Mouse (Mus musculus) kidney, postnatal 4 days (tissue): ENCODE results near the gene Nhp2.

Experiments
- DNase-seq, 2 experiments: peaks; one replicate each; pipeline ENCODE4 v3.0.0; 2021; ENCODE audit warnings: mixed read lengths in 2 of 2

Gene Nhp2

GRCm38 (mm10) chr11:51619409-51620060 is at the start of gene Nhp2:
TSS of gene Nhp2 (plus strand) at chr11:51619735.
- peak; percentile 97 to 98 for DNase-seq

GRCm38 (mm10) chr11:51576454-51576853 is 43.1 kb upstream of the Nhp2 start:
- DNase-seq: no peak

- DNase-seq: no peak
Observed at GRCm38 (mm10) chr11:51577587-51577986, 41.9 kb upstream of the Nhp2 start.

- no peak for DNase-seq
Observed at GRCm38 (mm10) chr11:51579024-51579423, 40.5 kb upstream of the Nhp2 start.

- peak; percentile 85 to 90 for DNase-seq
Observed at GRCm38 (mm10) chr11:51582713-51583112, 36.8 kb upstream of the Nhp2 start.

GRCm38 (mm10) chr11:51584057-51584430 is 35.5 kb upstream of the Nhp2 start:
- peak in 1 of 2 experiments; percentile 40 for DNase-seq

- peak; percentile 98 to 99 for DNase-seq
Observed at GRCm38 (mm10) chr11:51584431-51585248, 34.9 kb upstream of the Nhp2 start, which contains the start of gene Phykpl. TSS of gene Phykpl (plus strand) at chr11:51584757.

- peak; percentile 36 to 57 for DNase-seq
Observed at GRCm38 (mm10) chr11:51585608-51586252, 33.8 kb upstream of the Nhp2 start.

GRCm38 (mm10) chr11:51586411-51586810 is 33.1 kb upstream of the Nhp2 start:
- peak in 1 of 2 experiments; percentile 31 for DNase-seq

GRCm38 (mm10) chr11:51587059-51587458 is 32.5 kb upstream of the Nhp2 start:
- no peak for DNase-seq

GRCm38 (mm10) chr11:51588833-51589232 is 30.7 kb upstream of the Nhp2 start:
- no peak for DNase-seq

GRCm38 (mm10) chr11:51590002-51590401 is 29.5 kb upstream of the Nhp2 start:
- no peak for DNase-seq

GRCm38 (mm10) chr11:51591168-51591567 is 28.4 kb upstream of the Nhp2 start:
- DNase-seq: peak in 1 of 2 experiments; percentile 36

- no peak for DNase-seq
Observed at GRCm38 (mm10) chr11:51591915-51592314, 27.6 kb upstream of the Nhp2 start.

- DNase-seq: no peak
Observed at GRCm38 (mm10) chr11:51593368-51593767, 26.2 kb upstream of the Nhp2 start.

- no peak for DNase-seq
Observed at GRCm38 (mm10) chr11:51593849-51594248, 25.7 kb upstream of the Nhp2 start.

- no peak for DNase-seq
Observed at GRCm38 (mm10) chr11:51594715-51595350, 24.7 kb upstream of the Nhp2 start.

GRCm38 (mm10) chr11:51595459-51596083 is 24.0 kb upstream of the Nhp2 start:
- no peak for DNase-seq

GRCm38 (mm10) chr11:51597553-51597952 is 22.0 kb upstream of the Nhp2 start:
- no peak for DNase-seq

GRCm38 (mm10) chr11:51602253-51602652 is 17.3 kb upstream of the Nhp2 start:
- no peak for DNase-seq

GRCm38 (mm10) chr11:51605602-51606446 is 13.7 kb upstream of the Nhp2 start:
- peak; percentile 91 to 95 for DNase-seq
